ENCODE assay signal across 8 mouse cellular contexts in the genomic region with DNA sequence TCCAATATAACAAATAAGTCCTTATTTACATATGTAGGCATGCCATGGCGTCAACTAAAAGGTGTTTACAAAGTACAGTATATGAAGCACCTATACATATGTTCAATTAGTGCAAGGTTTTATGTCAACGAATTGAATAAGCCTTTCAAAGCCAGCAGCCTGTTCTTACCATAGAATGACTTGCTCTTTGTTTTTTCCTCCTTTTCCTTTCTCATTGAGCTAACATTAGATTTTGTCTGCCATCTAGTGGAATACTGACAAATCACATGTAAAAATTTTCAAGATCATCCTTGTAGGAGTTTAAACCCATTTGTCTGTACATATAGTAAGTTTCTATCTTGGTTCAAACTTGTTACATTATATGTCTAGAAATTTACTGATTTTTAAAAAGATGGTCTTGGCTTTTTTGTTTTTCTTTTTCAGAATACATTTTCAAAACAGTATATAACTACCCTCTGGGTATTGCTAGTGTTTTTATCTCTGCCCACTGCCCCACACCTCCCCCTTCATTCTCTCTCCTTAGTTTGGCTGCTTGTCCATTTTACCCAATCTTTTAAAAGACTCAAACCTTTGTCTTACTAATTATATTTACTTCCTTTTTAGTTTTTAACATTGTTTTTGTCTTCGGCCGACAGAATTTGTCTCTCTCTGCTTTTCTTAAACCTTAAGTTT.
DNase-seq lines count a peak whose midpoint lies in the region; ATAC-seq and TF ChIP-seq lines count a peak whose summit lies in the region.

No protein-coding gene starts in this region.

- WGBS in cerebellum, adult 2 months = 65% methylated on average over 4 of the region's 4 CpGs
- 57% methylated on average over 4 of the region's 4 CpGs for WGBS in lung, postnatal 0 days
- 61% methylated on average over 4 of the region's 4 CpGs for WGBS in hindbrain, embryonic 14.5 days

- H3K27ac ChIP-seq in cerebellum, adult 2 months (ENCODE audit: insufficient read depth, low read length) = no peak overlapping the region
- H3K27ac ChIP-seq in lung, postnatal 0 days (ENCODE audit: low read length) = no peak overlapping the region
- no peak overlapping the region for H3K27ac ChIP-seq in hindbrain, embryonic 14.5 days

- DNase-seq in cerebellum, adult 2 months = no peak
- DNase-seq in cerebellum, postnatal 4 days (ENCODE audit: low spot score in 2 of 2) = no peak
- peak; percentile 85 for DNase-seq in lung, postnatal 0 days (ENCODE audit: low spot score)
- DNase-seq in lung, postnatal 14 days = no peak
- DNase-seq in hindbrain, embryonic 14.5 days (ENCODE audit: low spot score) = peak; percentile 83
- peak; percentile 23 for DNase-seq in retina, postnatal 7 days (ENCODE audit: low read depth, low spot score)
- no peak for DNase-seq in adrenal gland, postnatal 10 days
- DNase-seq in urinary bladder, postnatal 10 days (ENCODE audit: low spot score) = no peak

- no peak for TF ChIP-seq EP300 in lung, postnatal 0 days (IDR thresholded peaks at IDR 0.05)

- ATAC-seq in lung, postnatal 0 days = no peak
- ATAC-seq in hindbrain, embryonic 14.5 days (ENCODE audit: low FRiP score) = peak; percentile 69

- TF ChIP-seq CTCF in cerebellum, adult 2 months (IDR thresholded peaks at IDR 0.05; ENCODE audit: borderline replicate concordance, insufficient read depth, low read depth, low read length) = peak; percentile 9; the same call in 1 of the 2 replicates
- TF ChIP-seq CTCF in lung, postnatal 0 days (IDR thresholded peaks at IDR 0.05) = peak; percentile 73

- H3K4me1 ChIP-seq in cerebellum, adult 2 months (ENCODE audit: control insufficient read depth, insufficient read depth, low read length) = no peaks in the 10 kb centered on the region
- no peaks in the 10 kb centered on the region for H3K4me1 ChIP-seq in lung, postnatal 0 days (ENCODE audit: insufficient read depth, low read depth, low read length)
- no peaks in the 10 kb centered on the region for H3K4me1 ChIP-seq in hindbrain, embryonic 14.5 days (replicated peaks; ENCODE audit: control insufficient read depth, insufficient read depth, low read length)

- no peaks in the 10 kb centered on the region for H3K27me3 ChIP-seq in cerebellum, adult 2 months (ENCODE audit: control insufficient read depth, insufficient read depth, low read length)
- no peaks in the 10 kb centered on the region for H3K27me3 ChIP-seq in lung, postnatal 0 days (replicated peaks; ENCODE audit: insufficient read depth, low read length)
- H3K27me3 ChIP-seq in hindbrain, embryonic 14.5 days (ENCODE audit: control insufficient read depth, insufficient read depth, low read length) = no peaks in the 10 kb centered on the region

- H3K9me3 ChIP-seq in lung, postnatal 0 days (ENCODE audit: low read length) = no peaks in the 10 kb centered on the region
- no peaks in the 10 kb centered on the region for H3K9me3 ChIP-seq in hindbrain, embryonic 14.5 days (ENCODE audit: control insufficient read depth, low read length)

- H3K4me3 ChIP-seq in cerebellum, adult 2 months (replicated peaks; ENCODE audit: insufficient read depth, low read depth, low read length) = no peak overlapping the region
- no peak overlapping the region for H3K4me3 ChIP-seq in lung, postnatal 0 days (ENCODE audit: low read depth, low read length)
- H3K4me3 ChIP-seq in hindbrain, embryonic 14.5 days (replicated peaks; ENCODE audit: low read length) = no peak overlapping the region

- TF ChIP-seq POLR2A in cerebellum, adult 2 months (IDR thresholded peaks at IDR 0.05; ENCODE audit: borderline replicate concordance, insufficient read depth, low read length) = no peak

- no peak overlapping the region for H3K9ac ChIP-seq in lung, postnatal 0 days (replicated peaks; ENCODE audit: low read depth)
- no peak overlapping the region for H3K9ac ChIP-seq in hindbrain, embryonic 14.5 days

- H3K36me3 ChIP-seq in lung, postnatal 0 days (ENCODE audit: insufficient read depth, low read length) = no peaks in the 10 kb centered on the region
- H3K36me3 ChIP-seq in hindbrain, embryonic 14.5 days (replicated peaks; ENCODE audit: control insufficient read depth, insufficient read depth) = no peaks in the 10 kb centered on the region

- no peak overlapping the region for H3K4me2 ChIP-seq in lung, postnatal 0 days (replicated peaks; ENCODE audit: low read depth, low read length)
- no peak overlapping the region for H3K4me2 ChIP-seq in hindbrain, embryonic 14.5 days (replicated peaks)

Comparison
In these comparisons a context has a peak if more than half of its experiments do, and no peak if none do; other contexts are left out.
1. DNase-seq: peak in lung, postnatal 0 days (single experiment), hindbrain, embryonic 14.5 days (single experiment) and retina, postnatal 7 days (single experiment); none in cerebellum, adult 2 months (0 of 2), cerebellum, postnatal 4 days (0 of 2), lung, postnatal 14 days (single experiment), adrenal gland, postnatal 10 days (single experiment) and urinary bladder, postnatal 10 days (single experiment).